Mouse (Mus musculus): Measurements from ENCODE around the gene Gm8122.
"Not testable (repeated sequence)": the region's sequence is repeated elsewhere in the genome, so short reads cannot be mapped to it uniquely, and the experiment has no call there.

- not testable (repeated sequence) for TF ChIP-seq CTCF, POLR2A (IDR thresholded peaks at IDR 0.05; ENCODE audit: extremely low read depth, insufficient read depth, low read length)
These were observed 34.1 kb upstream of the Gm8122 start for GRCm38 (mm10) chr14:43269211-43269610.
